Comparison of ENCODE assay signal across 8 mouse cellular contexts in the genomic region with DNA sequence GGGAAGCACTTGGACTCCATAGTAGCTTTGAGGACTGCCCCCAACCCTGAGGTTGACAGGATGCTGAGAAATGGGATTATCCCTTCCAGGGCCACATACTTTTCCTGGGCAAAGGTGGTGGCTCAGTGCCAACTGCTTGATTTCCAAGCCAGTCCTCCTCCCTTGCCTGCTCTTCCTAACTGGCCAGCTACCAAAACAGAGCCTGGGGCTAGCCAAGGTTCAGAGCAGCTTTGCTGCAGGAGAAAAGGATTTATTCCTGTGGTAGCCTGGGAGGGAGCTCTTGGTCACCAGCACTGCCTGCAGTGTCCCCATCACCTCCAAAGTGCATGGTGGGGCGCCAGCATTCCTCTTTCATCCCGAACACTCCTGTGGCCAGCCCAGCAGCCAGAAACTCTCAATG. TPM values are rescaled to one million over a fixed set of nuclear protein-coding genes. Genes with fewer than 3 reads are reported as not detected.
DNase-seq lines count a peak whose midpoint lies in the region; ATAC-seq and TF ChIP-seq lines count a peak whose summit lies in the region.
"Had no signal": no experiment of that assay in that cellular context is flagged by ENCODE, and none has a peak within 500 bp of the region (broad histone marks: within the 10 kb centered on the region; RNA-seq: fewer than 3 reads in every experiment).

No protein-coding gene starts in this region.

- H3K27me3 ChIP-seq in lung, embryonic 14.5 days (ENCODE audit: insufficient read depth, low read length) = no peaks in the 10 kb centered on the region
- peaks cover 3% of the 10 kb centered on the region; the same call in 1 of the 2 replicates for H3K27me3 ChIP-seq in forebrain, embryonic 13.5 days

- H3K4me2 ChIP-seq in lung, embryonic 14.5 days = no peak overlapping the region
- H3K4me2 ChIP-seq in forebrain, embryonic 13.5 days = no peak overlapping the region

- DNase-seq in lung, embryonic 14.5 days = peak; percentile 52
- DNase-seq in lung, postnatal 25 days (ENCODE audit: low spot score) = no peak
- peak; percentile 71 for DNase-seq in adrenal gland, postnatal 14 days
- peak; percentile 80 for DNase-seq in cerebellum, adult 9-11 months
- peak; percentile 49 to 52 for DNase-seq in kidney, postnatal 4 days

- 56% methylated on average over 2 of the region's 2 CpGs for WGBS in lung, embryonic 14.5 days
- WGBS in forebrain, embryonic 13.5 days = 77% methylated on average over 2 of the region's 2 CpGs

- no peak for TF ChIP-seq CTCF in lung, embryonic 14.5 days (IDR thresholded peaks at IDR 0.05; ENCODE audit: low read depth)

- no peak overlapping the region for H3K27ac ChIP-seq in lung, embryonic 14.5 days (ENCODE audit: low read depth)
- H3K27ac ChIP-seq in forebrain, embryonic 13.5 days = no peak overlapping the region

- H3K4me3 ChIP-seq in lung, embryonic 14.5 days (ENCODE audit: low read depth, low read length) = no peak overlapping the region
- no peak overlapping the region for H3K4me3 ChIP-seq in forebrain, embryonic 13.5 days

- H3K9me3 ChIP-seq in lung, embryonic 14.5 days (ENCODE audit: low read depth, low read length) = no peaks in the 10 kb centered on the region
- H3K9me3 ChIP-seq in forebrain, embryonic 13.5 days (replicated peaks) = no peaks in the 10 kb centered on the region

- peak; percentile 44; the same call in 1 of the 2 replicates for ATAC-seq in lung, embryonic 14.5 days (ENCODE audit: insufficient read depth)
- no peak for ATAC-seq in monocyte, adult 5-6 weeks (replicated peaks; ENCODE audit: insufficient number of reproducible peaks, low FRiP score, low TSS enrichment, poor library complexity, severe bottlenecking)
- ATAC-seq in forebrain, embryonic 13.5 days = no peak
- ATAC-seq: inflammation-experienced regulatory T-cells, adult 6 months had no signal

- H3K4me1 ChIP-seq in lung, embryonic 14.5 days (ENCODE audit: insufficient read depth) = no peaks in the 10 kb centered on the region
- H3K4me1 ChIP-seq in forebrain, embryonic 13.5 days = no peaks in the 10 kb centered on the region

- no peak overlapping the region for H3K9ac ChIP-seq in lung, embryonic 14.5 days
- no peak overlapping the region for H3K9ac ChIP-seq in forebrain, embryonic 13.5 days

- H3K36me3 ChIP-seq in lung, embryonic 14.5 days (ENCODE audit: insufficient read depth) = no peaks in the 10 kb centered on the region
- no peaks in the 10 kb centered on the region for H3K36me3 ChIP-seq in forebrain, embryonic 13.5 days (ENCODE audit: poor library complexity, severe bottlenecking)

RNA-seq across cellular contexts. Expression of a gene that starts 33.6 kb away (rescaled TPM):
- 1.1 and 1.2 TPM in 2 replicates for polyA plus RNA-seq in lung, embryonic 14.5 days (2014; fragmentation: Nextera tagmentation; extraction: Ambion mirVana)
- total RNA-seq in adrenal gland, postnatal 14 days (2021) = 7.8 and 11.4 TPM in 2 replicates
- 1.6 to 3.7 TPM (median 2.1 TPM) in 3 replicates for total RNA-seq in monocyte, adult 5-6 weeks (2017)
- 9.4 and 10.3 TPM in 2 replicates for polyA plus RNA-seq in forebrain, embryonic 13.5 days (2015; fragmentation: Nextera tagmentation; extraction: Ambion mirVana)
